Mouse (Mus musculus): ENCODE data around the gene Nup133. TPM values are rescaled to one million over a fixed set of nuclear protein-coding genes. Genes with fewer than 3 reads are reported as not detected.

Gene Nup133
- polyA plus RNA-seq, 1 experiment from 2014 or later, result 34.5 TPM

Other genes starting within 250 kb of the Nup133 start
- gene Rab4a, start 143.3 kb downstream of the Nup133 start, polyA plus RNA-seq (2015; fragmentation: Nextera tagmentation; extraction: Ambion mirVana), result 50.8 and 51.5 TPM in 2 replicates
- 2.9 and 3.3 TPM in 2 replicates for gene Ccsap, start 89.1 kb downstream of the Nup133 start, polyA plus RNA-seq (2015; fragmentation: Nextera tagmentation; extraction: Ambion mirVana)
- gene Acta1, start 54.5 kb downstream of the Nup133 start, polyA plus RNA-seq (2015; fragmentation: Nextera tagmentation; extraction: Ambion mirVana), result 58.8 and 166 TPM in 2 replicates
- gene Abcb10, start 33.9 kb upstream of the Nup133 start, polyA plus RNA-seq (2015; fragmentation: Nextera tagmentation; extraction: Ambion mirVana), result 16.0 and 16.2 TPM in 2 replicates
- gene Taf5l, start 72.1 kb upstream of the Nup133 start, polyA plus RNA-seq (2015; fragmentation: Nextera tagmentation; extraction: Ambion mirVana), result 38.4 and 41.1 TPM in 2 replicates
- 4.7 and 6.3 TPM in 2 replicates for gene Urb2, start 72.2 kb upstream of the Nup133 start, polyA plus RNA-seq (2015; fragmentation: Nextera tagmentation; extraction: Ambion mirVana)

All from kidney, embryonic 16.5 days (tissue).